Mouse (Mus musculus) spleen, adult 2 months (tissue): Measurements from ENCODE around the gene Galnt17.

Source experiments
- CTCF ChIP-seq: fragments of 200-500 bp; IDR thresholded peaks from 2 replicates; pipeline ENCODE4 v1.5.1; 2011; ENCODE audit warnings: mild to moderate bottlenecking, inconsistent platforms; ENCODE audit not compliant: insufficient read depth, insufficient read length, insufficient replicate concordance; ENCODE audit errors: extremely low read depth
- POLR2A ChIP-seq: fragments of 200-500 bp; IDR thresholded peaks from 2 replicates; pipeline ENCODE4 v1.6.1; 2011; ENCODE audit warnings: low read depth, low read length, inconsistent platforms

GRCm38 (mm10) chr5:130880331-130880730 is 428.0 kb downstream of the Galnt17 start:
- TF ChIP-seq CTCF (no peak), POLR2A (no peak)
